8 mouse cellular contexts compared by ENCODE assay signal in the genomic region with DNA sequence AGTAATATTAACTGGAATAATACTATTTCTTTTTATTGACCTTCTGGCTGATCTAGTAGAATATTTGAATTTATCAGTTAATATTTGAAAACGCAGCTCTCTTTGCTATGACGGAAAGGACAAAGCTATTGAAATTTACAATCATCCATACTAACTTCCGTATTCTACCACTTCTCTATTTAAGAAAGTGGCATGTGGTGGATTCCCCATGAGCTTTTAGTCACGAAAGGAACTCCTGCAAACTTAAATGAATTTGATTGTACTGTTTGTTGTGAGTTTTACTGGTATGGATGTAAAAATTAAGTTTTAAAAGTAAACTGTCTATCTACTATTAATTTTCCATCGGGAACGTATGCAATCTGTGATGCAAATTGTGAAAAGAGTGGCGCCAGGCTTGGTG. TPM values are rescaled to one million over a fixed set of nuclear protein-coding genes. Genes with fewer than 3 reads are reported as not detected.
DNase-seq lines count a peak whose midpoint lies in the region; ATAC-seq and TF ChIP-seq lines count a peak whose summit lies in the region.

No protein-coding gene starts in this region.

- H3K4me3 ChIP-seq in cerebellum, adult 2 months (replicated peaks; ENCODE audit: insufficient read depth, low read depth, low read length), result peak overlapping the region; percentile 85
- H3K4me3 ChIP-seq in thymus, adult 2 months (ENCODE audit: control insufficient read depth, insufficient read depth, low read length), result peak overlapping the region; percentile 48; the same call in 1 of the 2 replicates
- peak overlapping the region; percentile 58 to 83; a peak in 3 of 4 replicates for H3K4me3 ChIP-seq in liver, embryonic 14.5 days (ENCODE audit: insufficient read depth in 1 of 2, low read depth in 2 of 2, low read length in 2 of 2)

- TF ChIP-seq EP300 in liver, embryonic 14.5 days (IDR thresholded peaks at IDR 0.05; ENCODE audit: low read depth), result no peak

- TF ChIP-seq CTCF in cerebellum, adult 2 months (IDR thresholded peaks at IDR 0.05; ENCODE audit: borderline replicate concordance, insufficient read depth, low read depth, low read length), result no peak
- TF ChIP-seq CTCF in thymus, adult 2 months (IDR thresholded peaks at IDR 0.05; ENCODE audit: borderline replicate concordance, control insufficient read depth, extremely low read depth, insufficient read depth, low read length, poor library complexity), result no peak
- TF ChIP-seq CTCF in liver, embryonic 14.5 days (IDR thresholded peaks at IDR 0.05; ENCODE audit: low read depth), result no peak

- no peak for ATAC-seq in liver, embryonic 14.5 days (ENCODE audit: insufficient read depth)
- no peak for ATAC-seq in cerebellum, adult (ENCODE audit: insufficient number of reproducible peaks, low FRiP score, low TSS enrichment)

- H3K27me3 ChIP-seq in cerebellum, adult 2 months (ENCODE audit: control insufficient read depth, insufficient read depth, low read length), result no peaks in the 10 kb centered on the region
- no peaks in the 10 kb centered on the region for H3K27me3 ChIP-seq in thymus, adult 2 months (ENCODE audit: control insufficient read depth, insufficient read depth, low read length)
- H3K27me3 ChIP-seq in liver, embryonic 14.5 days (ENCODE audit: control insufficient read depth, insufficient read depth, low read length), result no peaks in the 10 kb centered on the region

- 48% methylated on average over 7 of the region's 7 CpGs for WGBS in cerebellum, adult 2 months
- WGBS in thymus, adult 2 months, result 34% methylated on average over 7 of the region's 7 CpGs
- 19% methylated on average over 7 of the region's 7 CpGs for whole genome bisulfite sequencing in liver, embryonic 14.5 days (ENCODE audit: insufficient replicate concordance)

- H3K27ac ChIP-seq in cerebellum, adult 2 months (ENCODE audit: insufficient read depth, low read length), result no peak overlapping the region
- no peak overlapping the region; the same call in 1 of the 2 replicates for H3K27ac ChIP-seq in thymus, adult 2 months (ENCODE audit: control insufficient read depth, insufficient read depth, low read length)
- no peak overlapping the region for H3K27ac ChIP-seq in liver, embryonic 14.5 days

- H3K9me3 ChIP-seq in liver, embryonic 14.5 days (ENCODE audit: control insufficient read depth, low read length), result no peaks in the 10 kb centered on the region

- H3K4me2 ChIP-seq in liver, embryonic 14.5 days (ENCODE audit: low read depth), result peak overlapping the region; percentile 75

- no peaks in the 10 kb centered on the region for H3K36me3 ChIP-seq in thymus, adult 2 months (ENCODE audit: control insufficient read depth, insufficient read depth, low read length)
- H3K36me3 ChIP-seq in liver, embryonic 14.5 days (replicated peaks; ENCODE audit: control insufficient read depth, insufficient read depth, low read depth), result no peaks in the 10 kb centered on the region

- H3K4me1 ChIP-seq in cerebellum, adult 2 months (ENCODE audit: control insufficient read depth, insufficient read depth, low read length), result peaks cover 3% of the 10 kb centered on the region; the same call in 1 of the 2 replicates
- H3K4me1 ChIP-seq in thymus, adult 2 months (replicated peaks; ENCODE audit: control insufficient read depth, insufficient read depth, low read length), result peaks cover 18% of the 10 kb centered on the region
- H3K4me1 ChIP-seq in liver, embryonic 14.5 days (replicated peaks; ENCODE audit: control insufficient read depth in 2 of 2, insufficient read depth in 2 of 2, low read length in 1 of 2), result peaks cover 5 to 11% of the 10 kb centered on the region in 2 experiments; a peak in 3 of 4 replicates

- TF ChIP-seq POLR2A in cerebellum, adult 2 months (IDR thresholded peaks at IDR 0.05; ENCODE audit: borderline replicate concordance, insufficient read depth, low read length), result no peak
- no peak for TF ChIP-seq POLR2A in thymus, adult 2 months (IDR thresholded peaks at IDR 0.05; ENCODE audit: control insufficient read depth, extremely low read depth, insufficient read depth, low read length, poor library complexity)

- H3K9ac ChIP-seq in liver, embryonic 14.5 days (replicated peaks), result no peak overlapping the region

- no peak for DNase-seq in cerebellum, adult 2 months
- no peak for DNase-seq in cerebellum, adult 9-10 months
- DNase-seq in thymus, adult 2 months, result no peak
- DNase-seq in thymus, postnatal 10 days (ENCODE audit: low spot score in 2 of 2), result no peak
- DNase-seq in liver, embryonic 14.5 days (ENCODE audit: low read depth in 3 of 3, low spot score in 3 of 3), result no peak
- DNase-seq in adrenal gland, postnatal 14 days, result no peak
- no peak for DNase-seq in frontal cortex, postnatal 10 days (ENCODE audit: low spot score in 2 of 2)

RNA-seq across cellular contexts. Expression of gene Zfp52, which starts 0.8 kb away (rescaled TPM):
- 3.5 and 4.0 TPM in 2 replicates for polyA plus RNA-seq in cerebellum, adult 2 months (2012; rRNA removed)
- polyA plus RNA-seq in thymus, adult 2 months (2012; rRNA removed), result 0.47 and 0.73 TPM in 2 replicates
- 0.28 and 0.50 TPM in 2 replicates for polyA plus RNA-seq in liver, embryonic 14.5 days (2012; rRNA removed)
- polyA plus RNA-seq in liver, embryonic 14.5 days (2014; fragmentation: Nextera tagmentation; extraction: Ambion mirVana), result 0.48 and 0.51 TPM in 2 replicates
- 30.6 and 31.5 TPM in 2 replicates for total RNA-seq in adrenal gland, postnatal 14 days (2021)

RNA-seq across cellular contexts. Expression of gene Zfp948, which starts 30.7 kb away (rescaled TPM):
- polyA plus RNA-seq in cerebellum, adult 2 months (2012; rRNA removed), result 8.9 and 9.0 TPM in 2 replicates
- polyA plus RNA-seq in thymus, adult 2 months (2012; rRNA removed), result 0.14 and 0.44 TPM in 2 replicates
- 2.0 and 3.6 TPM in 2 replicates for polyA plus RNA-seq in liver, embryonic 14.5 days (2012; rRNA removed)
- polyA plus RNA-seq in liver, embryonic 14.5 days (2014; fragmentation: Nextera tagmentation; extraction: Ambion mirVana), result 6.3 and 7.6 TPM in 2 replicates
- 10.2 and 12.9 TPM in 2 replicates for total RNA-seq in adrenal gland, postnatal 14 days (2021)

RNA-seq across cellular contexts. Expression of gene Zfp53, which starts 47.3 kb away (rescaled TPM):
- polyA plus RNA-seq in cerebellum, adult 2 months (2012; rRNA removed), result 3.4 TPM in 2 replicates
- polyA plus RNA-seq in thymus, adult 2 months (2012; rRNA removed), result 2.9 and 3.7 TPM in 2 replicates
- polyA plus RNA-seq in liver, embryonic 14.5 days (2012; rRNA removed), result 0.68 and 1.4 TPM in 2 replicates
- polyA plus RNA-seq in liver, embryonic 14.5 days (2014; fragmentation: Nextera tagmentation; extraction: Ambion mirVana), result 2.5 and 2.6 TPM in 2 replicates
- total RNA-seq in adrenal gland, postnatal 14 days (2021), result 4.8 and 5.6 TPM in 2 replicates
